Mouse (Mus musculus) erythroid progenitor cell, adult 5-6 weeks (primary cell): Measurements from ENCODE around the gene Spred2. TPM values are rescaled to one million over a fixed set of nuclear protein-coding genes. Genes with fewer than 3 reads are reported as not detected.

Source experiments
- total RNA-seq, 2 experiments: library from RNA; stranded (forward) in 1 of 2; stranded (reverse) in 1 of 2; fragments of 150-400 nt in 1 of 2; fragments of 186-747, 209-891 nt in 1 of 2; gene quantifications; 2 replicates each; pipeline versions ENCODE4 v1.2.3 to v1.2.4; 2015 to 2017; ENCODE audit warnings: low replicate concordance in 2 of 2

The Spred2 gene
- total RNA-seq, 2 experiments from 2014 or later: 1.6 to 10.5 TPM

Other genes starting within 250 kb of the Spred2 start
- gene Actr2, start 188.5 kb downstream of the Spred2 start, total RNA-seq (2015; ENCODE audit: low replicate concordance): 81.1 and 109 TPM in 2 replicates
- gene Actr2, start 188.5 kb downstream of the Spred2 start, total RNA-seq (2017; ENCODE audit: low replicate concordance): 74.9 and 102 TPM in 2 replicates